Mouse (Mus musculus) induced T-regulatory cell, adult 2 months (primary cell): ENCODE data around the gene Prrg2.
"Not testable (repeated sequence)": the region's sequence is repeated elsewhere in the genome, so short reads cannot be mapped to it uniquely, and the experiment has no call there.

Source experiments
- DNase-seq: peaks from one replicate; pipeline ENCODE4 v3.0.0-alpha.2; 2012; ENCODE audit warnings: low read depth

The Prrg2 gene

GRCm38 (mm10) chr7:45062239-45062835 is at the start of gene Prrg2, which contains the start of gene Nosip:
Prrg2 (minus strand) TSS chr7:45062677.
Nosip (plus strand) TSS chr7:45062429.
- peak; percentile 99 for DNase-seq

- no peak for DNase-seq
Observed at GRCm38 (mm10) chr7:45111940-45112339, 49.5 kb upstream of the Prrg2 start.

GRCm38 (mm10) chr7:45110089-45110488 is 47.6 kb upstream of the Prrg2 start:
- not testable (repeated sequence) for DNase-seq

- DNase-seq, result no peak
Observed at GRCm38 (mm10) chr7:45107052-45107645, 44.7 kb upstream of the Prrg2 start.

GRCm38 (mm10) chr7:45106441-45106840 is 44.0 kb upstream of the Prrg2 start:
- DNase-seq, result no peak

GRCm38 (mm10) chr7:45105491-45105890 is 43.0 kb upstream of the Prrg2 start:
- DNase-seq, result no peak

GRCm38 (mm10) chr7:45104941-45105340 is 42.5 kb upstream of the Prrg2 start:
- no peak for DNase-seq

GRCm38 (mm10) chr7:45103652-45104180 is 41.2 kb upstream of the Prrg2 start, which contains the start of gene Fcgrt:
Fcgrt (minus strand) TSS chr7:45103851.
- no peak for DNase-seq

- no peak for DNase-seq
Observed at GRCm38 (mm10) chr7:45102940-45103585, 40.6 kb upstream of the Prrg2 start.

GRCm38 (mm10) chr7:45102441-45102840 is 40.0 kb upstream of the Prrg2 start:
- DNase-seq, result no peak

- DNase-seq, result no peak
Observed at GRCm38 (mm10) chr7:45100046-45100445, 37.6 kb upstream of the Prrg2 start.

- DNase-seq, result peak; percentile 62
Observed at GRCm38 (mm10) chr7:45098541-45099240, 36.2 kb upstream of the Prrg2 start.

GRCm38 (mm10) chr7:45097479-45097878 is 35.0 kb upstream of the Prrg2 start:
- DNase-seq, result no peak

- not testable (repeated sequence) for DNase-seq
Observed at GRCm38 (mm10) chr7:45095965-45096364, 33.5 kb upstream of the Prrg2 start.

GRCm38 (mm10) chr7:45095367-45095766 is 32.9 kb upstream of the Prrg2 start:
- DNase-seq, result no peak

- no peak for DNase-seq
Observed at GRCm38 (mm10) chr7:45094121-45094520, 31.6 kb upstream of the Prrg2 start.

- DNase-seq, result peak; percentile 68
Observed at GRCm38 (mm10) chr7:45093516-45093905, 31.0 kb upstream of the Prrg2 start.

GRCm38 (mm10) chr7:45092828-45093515 is 30.5 kb upstream of the Prrg2 start:
- DNase-seq, result peak; percentile 15

GRCm38 (mm10) chr7:45092048-45092447 is 29.6 kb upstream of the Prrg2 start, which contains the start of gene Rcn3:
Rcn3 (minus strand) TSS chr7:45092221.
- DNase-seq, result no peak

- peak; percentile 30 for DNase-seq
Observed at GRCm38 (mm10) chr7:45091001-45091990, 28.8 kb upstream of the Prrg2 start.
